Mouse (Mus musculus) retina, adult 2 months (tissue): ENCODE measurements around the gene Ndrg3.
"Not testable (repeated sequence)": the region's sequence is repeated elsewhere in the genome, so short reads cannot be mapped to it uniquely, and the experiment has no call there.

Experiments used
- DNase-seq: peaks from one replicate; pipeline ENCODE4 v3.0.0-alpha.2; 2012; ENCODE audit warnings: low read depth, low spot score

The Ndrg3 gene

DNA sequence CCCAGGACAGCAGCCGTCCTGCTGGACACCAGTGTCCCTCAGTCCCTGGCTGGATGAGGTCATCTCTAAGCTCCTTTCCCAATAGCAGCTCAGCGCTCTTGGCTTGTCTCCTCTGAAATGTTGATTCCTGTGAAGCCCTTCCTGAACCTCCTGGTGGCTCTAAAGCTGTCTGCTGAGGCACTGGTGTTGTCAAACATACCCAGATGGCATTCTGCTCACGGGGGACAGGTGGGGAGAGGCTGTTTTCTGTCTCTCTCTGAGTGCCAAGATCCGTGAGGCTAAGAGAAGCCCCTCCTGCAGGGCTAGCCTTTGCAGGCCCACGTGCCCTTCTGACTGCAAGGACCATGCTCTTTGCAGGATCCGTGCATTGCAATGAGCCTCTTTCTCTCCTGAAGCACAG lies 51.9 kb downstream of the Ndrg3 start:
- not testable (repeated sequence) for DNase-seq

DNA sequence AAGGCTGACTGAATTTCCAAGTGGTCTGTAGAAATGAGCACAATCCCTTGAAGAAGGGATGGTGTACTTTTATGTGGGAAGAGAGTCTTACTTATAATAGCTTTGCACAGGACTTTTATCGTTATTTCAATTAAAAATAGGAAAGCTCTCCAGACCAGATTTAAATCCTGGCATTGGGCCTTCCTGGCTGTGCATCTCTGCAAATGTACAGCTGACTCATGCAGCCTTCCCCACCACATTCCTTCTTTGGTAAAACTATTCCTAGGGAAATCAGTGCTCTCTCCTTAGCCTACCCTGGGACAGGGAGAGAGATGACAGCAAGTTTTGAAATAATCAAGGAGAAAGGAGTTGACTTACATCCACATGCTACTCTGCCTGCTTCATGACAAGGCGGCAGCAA lies 54.1 kb downstream of the Ndrg3 start:
- no peak for DNase-seq

DNA sequence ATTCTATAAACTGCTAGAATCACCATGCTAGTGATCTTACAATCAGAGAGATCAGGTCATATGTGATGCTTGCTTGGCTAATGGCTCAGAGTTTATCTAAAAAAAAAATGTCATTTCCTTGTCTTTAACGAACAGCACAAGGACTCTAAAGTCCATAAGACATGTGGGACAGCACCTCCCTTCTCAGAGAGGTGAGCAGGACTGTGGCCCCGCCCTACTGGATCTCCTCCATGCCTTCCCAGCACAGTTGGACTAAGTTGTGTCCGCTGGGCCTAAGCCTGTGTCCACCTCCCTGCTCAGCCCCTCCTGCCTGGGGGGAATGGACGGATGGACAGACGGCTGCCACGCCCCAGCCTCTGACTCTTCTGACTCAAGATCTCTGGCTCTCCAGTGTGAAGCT lies 56.9 kb downstream of the Ndrg3 start:
- DNase-seq = no peak

GRCm38 (mm10) chr2:156933426-156933825 lies 58.4 kb downstream of the Ndrg3 start:
- no peak for DNase-seq

DNA sequence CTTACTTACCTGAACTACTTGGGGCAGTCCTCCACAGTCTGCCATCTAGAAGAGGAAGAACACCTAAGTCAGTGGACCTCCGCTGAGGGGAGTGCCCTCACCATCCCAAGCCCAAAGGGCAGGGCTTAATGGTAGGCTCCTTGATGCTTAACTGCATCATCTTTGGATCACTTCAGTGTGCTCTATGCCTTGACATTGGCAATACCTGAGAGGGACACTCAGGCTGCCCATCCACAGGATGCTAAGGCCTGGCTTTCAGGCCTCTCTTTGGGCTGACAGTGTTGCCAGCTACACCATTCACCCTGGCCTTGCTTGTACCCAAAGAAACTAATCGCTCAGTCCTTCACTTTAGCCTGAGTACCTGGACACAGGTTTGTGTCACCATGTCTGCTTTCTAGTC lies 60.4 kb downstream of the Ndrg3 start:
- DNase-seq = no peak

DNA sequence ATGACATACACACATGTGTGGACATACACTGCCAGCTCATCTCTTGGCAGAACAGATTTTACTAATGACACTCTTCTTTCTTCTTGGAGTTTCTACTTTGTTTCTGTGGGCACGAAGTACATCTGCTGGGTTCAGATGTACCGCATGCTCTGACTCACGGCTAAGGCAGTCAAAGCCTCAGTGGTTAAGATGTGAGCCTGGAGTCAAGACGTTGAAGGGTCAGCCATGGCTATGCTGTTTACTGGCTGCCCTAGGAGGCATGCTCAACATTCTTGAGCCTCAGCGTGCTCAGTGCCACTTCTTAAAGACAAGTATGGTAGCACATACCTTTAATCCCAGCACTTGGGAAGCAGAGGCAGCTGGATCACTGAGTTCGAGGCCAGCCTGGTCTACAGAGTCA lies 61.3 kb downstream of the Ndrg3 start:
- DNase-seq = no peak

DNA sequence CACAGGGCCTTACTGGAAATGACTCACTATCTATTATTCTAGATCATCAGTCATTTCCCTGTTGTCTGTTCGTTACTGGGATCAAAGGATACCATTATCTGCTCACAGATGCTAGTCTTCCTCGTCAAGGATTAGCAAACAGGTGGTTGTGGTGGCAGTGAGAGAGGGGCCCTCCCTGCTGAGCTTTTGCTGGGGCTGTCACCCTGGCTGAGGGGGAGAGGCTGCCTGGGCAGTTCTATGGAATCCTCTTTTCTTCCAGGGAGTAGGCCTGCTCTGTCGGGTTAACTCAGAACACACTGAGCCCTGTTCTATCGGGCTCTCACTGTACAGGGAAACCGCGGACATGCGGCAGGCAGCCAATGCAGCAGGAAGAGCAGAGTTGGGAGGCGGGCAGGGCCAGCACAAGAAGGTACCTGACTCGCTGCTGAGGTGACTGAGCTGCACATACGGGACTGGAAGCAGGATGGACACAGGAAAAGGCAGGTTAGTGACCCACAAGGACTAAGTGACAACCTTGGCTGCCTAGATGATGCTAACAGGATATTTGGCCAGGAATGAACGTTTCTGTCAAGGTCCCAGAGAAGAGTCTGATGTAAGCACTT lies 62.2 kb downstream of the Ndrg3 start:
- DNase-seq = no peak

DNA sequence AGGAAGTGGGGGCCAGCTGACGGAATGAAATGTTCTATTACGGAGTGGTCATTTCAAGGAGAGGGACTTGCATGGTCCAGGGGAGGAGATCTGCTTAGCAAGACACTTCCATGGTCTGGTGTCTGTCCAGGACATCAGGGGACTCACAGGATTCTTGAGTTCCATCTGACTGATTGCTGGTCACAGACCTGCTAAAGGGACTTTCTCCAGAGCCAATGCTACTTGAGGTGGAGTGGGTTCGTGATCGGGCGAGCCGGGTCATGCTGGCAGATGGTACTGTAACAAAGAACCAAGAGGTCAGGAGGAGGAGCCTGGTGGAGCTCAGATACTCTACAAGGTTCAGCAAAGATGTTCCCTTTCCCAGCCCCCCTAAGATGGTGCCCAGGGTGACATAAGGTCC lies 63.2 kb downstream of the Ndrg3 start:
- no peak for DNase-seq

DNA sequence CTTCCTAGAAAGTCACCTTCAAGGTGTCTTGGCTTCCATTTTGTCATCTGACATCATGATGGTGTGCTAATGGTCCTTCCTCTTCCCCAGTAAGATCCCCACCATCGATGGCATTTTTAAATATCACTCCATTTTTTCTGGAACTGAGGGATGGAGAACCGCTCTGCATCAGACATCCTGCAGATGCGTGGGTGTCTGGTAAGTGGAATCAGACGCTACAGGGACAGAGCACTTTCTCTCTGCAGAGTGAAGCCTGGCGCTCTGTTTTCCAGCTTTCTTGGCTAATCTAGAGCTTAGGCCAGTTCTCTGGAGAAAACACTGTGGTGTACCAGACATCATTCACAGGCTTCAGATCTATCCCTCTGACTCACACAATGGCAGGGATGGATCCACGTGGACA lies 64.2 kb downstream of the Ndrg3 start:
- no peak for DNase-seq

GRCm38 (mm10) chr2:156925611-156926010 lies 66.2 kb downstream of the Ndrg3 start:
- DNase-seq = not testable (repeated sequence)

GRCm38 (mm10) chr2:156925075-156925474 lies 66.8 kb downstream of the Ndrg3 start:
- not testable (repeated sequence) for DNase-seq

- no peak for DNase-seq
Observed at GRCm38 (mm10) chr2:156924210-156924898, 67.5 kb downstream of the Ndrg3 start.

DNA sequence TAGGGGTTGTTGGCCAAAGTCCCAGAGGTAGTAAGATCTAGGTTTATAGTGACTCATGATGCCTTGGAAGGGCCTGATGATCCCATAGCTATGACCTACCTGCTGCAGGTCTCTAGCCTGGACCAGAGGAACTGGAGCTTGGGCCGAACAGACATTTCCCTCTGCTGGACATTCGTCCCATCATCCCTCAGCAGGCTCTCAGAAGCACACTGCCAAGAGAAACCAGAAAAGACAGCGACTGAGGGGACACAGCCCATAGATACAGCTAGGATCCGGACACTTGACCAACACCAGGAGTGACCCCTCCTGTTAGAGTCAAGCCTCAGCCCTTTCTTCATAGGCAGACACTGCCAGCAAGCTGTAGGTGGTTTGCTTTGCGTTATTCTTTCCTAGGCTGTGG lies 68.8 kb downstream of the Ndrg3 start:
- no peak for DNase-seq

DNA sequence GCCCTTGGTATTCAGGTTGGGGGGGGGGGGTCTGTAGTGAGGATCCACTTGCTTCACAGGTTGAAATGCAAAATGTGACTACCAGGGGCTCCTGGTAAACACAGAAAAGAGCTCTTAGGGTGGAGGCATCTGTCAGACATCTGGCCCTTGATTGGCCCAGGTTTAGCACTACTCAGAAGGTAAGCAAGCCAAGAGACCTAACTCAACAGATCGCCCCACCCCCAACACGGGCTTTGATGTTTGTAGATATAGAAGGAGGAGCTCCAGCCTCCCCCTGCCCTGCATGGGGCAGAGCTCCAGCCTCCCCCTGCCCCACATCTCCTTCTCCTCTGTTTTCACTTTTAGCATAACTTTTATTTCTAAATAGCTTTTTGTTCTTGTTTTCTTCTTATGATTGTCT lies 72.1 kb downstream of the Ndrg3 start:
- no peak for DNase-seq

GRCm38 (mm10) chr2:156919191-156919590 lies 72.7 kb downstream of the Ndrg3 start:
- not testable (repeated sequence) for DNase-seq

DNA sequence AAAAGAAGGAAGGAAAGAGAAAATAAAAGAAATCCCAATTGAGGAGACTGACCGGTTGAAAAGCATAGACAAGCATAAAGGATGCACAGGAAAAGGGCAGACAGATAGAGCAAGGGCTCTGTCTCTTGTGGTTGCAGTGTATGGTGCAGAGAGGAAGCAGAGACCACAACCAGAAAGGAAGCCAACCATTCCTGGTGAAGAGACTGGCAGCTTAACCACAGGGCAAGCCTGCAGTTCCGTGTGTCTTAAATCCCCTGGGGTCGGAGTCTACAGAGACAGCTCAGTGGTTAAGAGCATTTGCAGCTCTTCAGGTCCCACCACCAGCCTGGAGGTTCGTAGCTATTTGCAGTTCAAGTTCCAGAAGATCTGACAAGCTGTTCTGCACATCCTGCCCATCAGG lies 73.3 kb downstream of the Ndrg3 start:
- no peak for DNase-seq

DNA sequence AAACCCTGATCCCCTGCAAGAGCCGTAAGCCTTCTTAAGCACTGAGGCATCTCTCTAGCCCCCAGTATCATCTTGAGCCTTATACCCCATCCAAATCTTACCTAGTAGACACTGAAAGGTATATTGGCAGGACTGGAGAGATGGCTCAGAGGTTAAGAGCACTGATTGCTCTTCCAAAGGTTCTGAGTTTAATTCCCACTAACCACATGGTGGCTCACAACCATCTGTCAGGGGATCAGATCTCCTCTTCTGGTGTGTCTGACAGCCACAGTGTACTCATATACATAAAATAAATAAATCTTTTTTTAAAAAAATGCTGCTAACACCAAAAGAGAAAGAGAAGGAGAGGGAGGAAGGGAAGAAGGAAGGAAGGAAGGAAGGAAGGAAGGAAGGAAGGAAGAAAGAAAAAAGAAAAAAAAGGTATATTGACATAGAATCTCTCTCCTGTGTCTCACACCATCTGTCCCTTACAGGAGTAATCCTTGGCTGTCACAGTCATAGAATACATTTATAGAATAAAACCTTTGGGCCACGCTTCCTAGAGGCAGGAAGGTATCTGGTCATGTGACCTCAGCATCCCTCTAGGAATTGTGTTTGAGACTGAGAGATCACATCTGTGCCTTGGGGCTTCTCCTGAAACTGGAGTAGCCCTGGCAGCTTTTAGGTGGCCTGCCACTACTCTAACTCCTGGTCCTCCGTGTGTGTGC lies 75.3 kb downstream of the Ndrg3 start:
- DNase-seq = no peak

GRCm38 (mm10) chr2:156915559-156915958 lies 76.3 kb downstream of the Ndrg3 start:
- no peak for DNase-seq

- no peak for DNase-seq
Observed at GRCm38 (mm10) chr2:156913191-156913590, 78.7 kb downstream of the Ndrg3 start.

DNA sequence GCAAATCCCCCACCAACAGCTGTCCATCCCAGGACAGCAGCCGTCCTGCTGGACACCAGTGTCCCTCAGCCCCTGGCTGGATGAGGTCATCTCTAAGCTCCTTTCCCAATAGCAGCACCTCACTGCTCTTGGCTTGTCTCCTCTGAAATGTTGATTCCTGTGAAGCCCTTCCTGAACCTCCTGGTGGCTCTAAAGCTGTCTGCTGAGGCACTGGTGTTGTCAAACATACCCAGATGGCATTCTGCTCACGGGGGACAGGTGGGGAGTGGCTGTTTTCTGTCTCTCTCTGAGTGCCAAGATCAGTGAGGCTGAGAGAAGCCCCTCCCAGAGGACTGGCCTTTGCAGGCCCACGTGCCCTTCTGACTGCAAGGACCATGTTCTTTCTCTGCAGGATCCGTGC lies 85.9 kb downstream of the Ndrg3 start:
- DNase-seq = not testable (repeated sequence)

- peak; percentile 56 for DNase-seq
Observed at GRCm38 (mm10) chr2:156904976-156905717, 86.7 kb downstream of the Ndrg3 start.

DNA sequence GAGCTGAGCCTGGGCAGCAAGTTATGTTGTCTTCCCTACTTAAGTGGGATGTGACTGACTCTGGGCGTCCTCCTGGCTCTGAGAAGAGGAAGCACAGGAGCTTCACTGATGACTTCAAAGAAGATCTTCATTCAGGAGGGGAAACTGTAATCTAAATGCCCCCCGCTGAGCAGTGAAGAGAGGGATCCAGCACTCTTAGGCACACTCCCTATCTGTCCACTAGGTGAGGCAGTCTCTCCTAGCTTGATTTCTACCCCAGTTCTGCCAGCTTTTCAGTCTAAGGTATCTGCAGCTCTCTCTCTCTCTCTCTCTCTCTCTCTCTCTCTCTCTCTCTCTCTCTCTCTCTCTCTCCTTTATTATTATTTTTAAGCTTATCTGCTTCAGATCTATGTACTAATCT lies 88.5 kb downstream of the Ndrg3 start:
- no peak for DNase-seq
